Comparison of ENCODE assay signal across 8 mouse cellular contexts in genomic region chr14:77141324-77142282, GRCm38 (mm10). TPM values are rescaled to one million over a fixed set of nuclear protein-coding genes. Genes with fewer than 3 reads are reported as not detected.
DNase-seq lines count a peak whose midpoint lies in the region; ATAC-seq and TF ChIP-seq lines count a peak whose summit lies in the region.

No protein-coding gene starts in this region.

- no peak for TF ChIP-seq EP300 in liver, embryonic 14.5 days (IDR thresholded peaks at IDR 0.05; ENCODE audit: low read depth)

- no peaks in the 10 kb centered on the region for H3K27me3 ChIP-seq in kidney, embryonic 14.5 days (ENCODE audit: control insufficient read depth, insufficient read depth, low read length)
- H3K27me3 ChIP-seq in liver, embryonic 14.5 days (ENCODE audit: control insufficient read depth, insufficient read depth, low read length), result no peaks in the 10 kb centered on the region
- H3K27me3 ChIP-seq in neural tube, embryonic 15.5 days (replicated peaks), result 0 out of 2 replicates have a peak, but pooled peaks cover 3% of the 10 kb centered on the region

- ATAC-seq in kidney, embryonic 14.5 days (ENCODE audit: low FRiP score, low TSS enrichment), result 0 out of 2 replicates have a peak, but pooled peaks have one; percentile 64
- ATAC-seq in liver, embryonic 14.5 days (ENCODE audit: insufficient read depth), result no peak
- peak; percentile 86 for ATAC-seq in neural tube, embryonic 15.5 days (ENCODE audit: low FRiP score)

- no peaks in the 10 kb centered on the region for H3K36me3 ChIP-seq in kidney, embryonic 14.5 days (ENCODE audit: control insufficient read depth, insufficient read depth, low read length)
- H3K36me3 ChIP-seq in liver, embryonic 14.5 days (replicated peaks; ENCODE audit: control insufficient read depth, insufficient read depth, low read depth), result no peaks in the 10 kb centered on the region
- H3K36me3 ChIP-seq in neural tube, embryonic 15.5 days, result no peaks in the 10 kb centered on the region

- no peak overlapping the region; the same call in 1 of the 2 replicates for H3K4me2 ChIP-seq in kidney, embryonic 14.5 days (replicated peaks; ENCODE audit: low read depth, low read length)
- no peak overlapping the region for H3K4me2 ChIP-seq in liver, embryonic 14.5 days (ENCODE audit: low read depth)
- peak overlapping the region; percentile 7; the same call in 1 of the 2 replicates for H3K4me2 ChIP-seq in neural tube, embryonic 15.5 days

- H3K9me3 ChIP-seq in kidney, embryonic 14.5 days (ENCODE audit: control insufficient read depth, low read length), result no peaks in the 10 kb centered on the region
- no peaks in the 10 kb centered on the region for H3K9me3 ChIP-seq in liver, embryonic 14.5 days (ENCODE audit: control insufficient read depth, low read length)
- no peaks in the 10 kb centered on the region for H3K9me3 ChIP-seq in neural tube, embryonic 15.5 days (replicated peaks)

- peak; percentile 83 for DNase-seq in A20 (ENCODE audit: low read depth, low spot score)
- DNase-seq in adipocyte (ENCODE audit: low spot score), result peak; percentile 85
- peak; percentile 94 for DNase-seq in embryo, embryonic 11 days
- peak; percentile 63 for DNase-seq in heart, adult 8-10 months (ENCODE audit: low spot score)
- peak; percentile 39 to 59 (median 56) for DNase-seq in liver, embryonic 14.5 days (ENCODE audit: low read depth in 3 of 3, low spot score in 3 of 3)
- DNase-seq in thymus, postnatal 14 days, result peak; percentile 79

- no peaks in the 10 kb centered on the region for H3K4me1 ChIP-seq in kidney, embryonic 14.5 days (ENCODE audit: control insufficient read depth, insufficient read depth, low read length)
- H3K4me1 ChIP-seq in liver, embryonic 14.5 days (replicated peaks; ENCODE audit: control insufficient read depth in 2 of 2, insufficient read depth in 2 of 2, low read length in 1 of 2), result no peaks in the 10 kb centered on the region
- peaks cover 4% of the 10 kb centered on the region for H3K4me1 ChIP-seq in neural tube, embryonic 15.5 days

- H3K27ac ChIP-seq in kidney, embryonic 14.5 days (ENCODE audit: low read depth, low read length), result no peak overlapping the region
- H3K27ac ChIP-seq in liver, embryonic 14.5 days, result no peak overlapping the region
- H3K27ac ChIP-seq in neural tube, embryonic 15.5 days (replicated peaks), result peak overlapping the region; percentile 48; the same call in 1 of the 2 replicates

- no peak overlapping the region for H3K4me3 ChIP-seq in kidney, embryonic 14.5 days (ENCODE audit: low read length)
- H3K4me3 ChIP-seq in liver, embryonic 14.5 days (ENCODE audit: insufficient read depth in 1 of 2, low read depth in 2 of 2, low read length in 2 of 2), result no peak overlapping the region
- no peak overlapping the region for H3K4me3 ChIP-seq in neural tube, embryonic 15.5 days (replicated peaks)

- peak; percentile 57; the same call in 1 of the 2 replicates for TF ChIP-seq CTCF in liver, embryonic 14.5 days (IDR thresholded peaks at IDR 0.05; ENCODE audit: low read depth)

- 31% methylated on average over 17 of the region's 17 CpGs for WGBS in kidney, embryonic 14.5 days
- 21% methylated on average over 17 of the region's 17 CpGs for WGBS in liver, embryonic 14.5 days (ENCODE audit: insufficient replicate concordance)
- 29% methylated on average over 17 of the region's 17 CpGs for WGBS in neural tube, embryonic 15.5 days

- no peak overlapping the region for H3K9ac ChIP-seq in kidney, embryonic 14.5 days (ENCODE audit: low read depth, low read length)
- no peak overlapping the region for H3K9ac ChIP-seq in liver, embryonic 14.5 days (replicated peaks)
- no peak overlapping the region for H3K9ac ChIP-seq in neural tube, embryonic 15.5 days (replicated peaks)

RNA-seq across cellular contexts. Expression of gene Enox1, which starts 15.0 kb away (rescaled TPM):
- total RNA-seq in heart, adult 8-10 months (2022), result 1 to 10 TPM in 1 of 4 experiments, under 1 TPM in 3; 0.50 to 1.4 (median 0.59) TPM
- polyA plus RNA-seq in kidney, embryonic 14.5 days (2014; fragmentation: Nextera tagmentation; extraction: Ambion mirVana), result 3.6 and 7.0 TPM in 2 replicates
- 0.03 and 0.07 TPM in 2 replicates for polyA plus RNA-seq in liver, embryonic 14.5 days (2012; rRNA removed)
- 0.10 and 0.15 TPM in 2 replicates for polyA plus RNA-seq in liver, embryonic 14.5 days (2014; fragmentation: Nextera tagmentation; extraction: Ambion mirVana)
- polyA plus RNA-seq in neural tube, embryonic 15.5 days (2015; fragmentation: Nextera tagmentation; extraction: Ambion mirVana), result 36.7 and 45.0 TPM in 2 replicates
